Mouse (Mus musculus): ENCODE measurements around the gene Usp34. TPM values are rescaled to one million over a fixed set of nuclear protein-coding genes. Genes with fewer than 3 reads are reported as not detected.
"Not testable (repeated sequence)": the region's sequence is repeated elsewhere in the genome, so short reads cannot be mapped to it uniquely, and the experiment has no call there.

Usp34 gene
- 10 to 100 TPM; 49.6 to 54.3 TPM for total RNA-seq (2021)

DNA sequence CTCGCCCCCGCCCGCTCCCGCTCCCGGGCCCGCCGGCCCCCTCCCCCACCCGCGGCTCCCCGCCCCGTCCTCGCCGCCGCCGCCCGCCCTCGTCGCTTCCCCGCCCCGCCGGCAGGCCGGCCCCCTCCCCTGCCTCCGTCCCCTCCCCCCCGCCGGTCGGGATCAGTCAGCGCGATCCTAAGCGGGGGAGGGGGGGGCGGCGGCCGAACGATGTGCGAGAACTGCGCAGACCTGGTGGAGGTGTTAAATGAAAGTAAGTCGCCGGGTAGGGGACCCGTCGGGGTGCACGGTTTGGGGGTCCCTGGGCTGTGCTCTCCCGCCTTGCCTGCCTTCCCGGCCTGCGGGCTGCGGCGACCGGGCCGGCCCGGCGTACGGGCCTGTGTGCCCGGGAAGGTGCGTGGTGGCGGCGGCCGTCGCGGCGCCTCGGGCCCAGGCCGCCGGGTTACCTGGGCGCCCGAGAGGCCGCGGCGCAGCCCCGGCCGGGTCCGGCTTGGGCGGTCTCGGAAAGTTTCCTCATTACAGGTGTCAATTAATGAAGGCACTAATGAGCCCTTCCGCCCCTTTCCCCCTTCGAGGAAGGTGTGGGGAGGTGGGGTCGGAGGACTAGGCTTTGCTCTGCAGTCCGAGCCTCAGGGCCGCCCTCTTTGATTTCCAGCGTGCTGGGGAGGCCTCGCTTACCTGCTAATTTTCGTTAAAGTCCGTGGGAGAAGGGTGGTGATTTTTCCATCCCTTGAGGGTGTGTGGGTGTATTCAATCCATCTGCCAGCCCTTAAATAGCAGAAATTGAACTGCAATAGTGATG lies at the start of gene Usp34:
Usp34 (plus strand) TSS at position 132 of the 802 bp plus-strand sequence.
- DNase-seq, result peak; percentile 73 to 75
- intact Hi-C loops (cut with DNase I), result no loop called here

GRCm38 (mm10) chr11:23259073-23259472 lies 47.6 kb upstream of the Usp34 start:
- intact Hi-C loops (cut with DNase I), result loop anchor here (5.0 kb wide), 5 partner anchors 47 to 627 kb away; partner anchors contain the start of gene Fam161a
- DNase-seq, result no peak

GRCm38 (mm10) chr11:23259481-23259880 lies 47.2 kb upstream of the Usp34 start:
- intact Hi-C loops (cut with DNase I), result loop anchor here (5.0 kb wide), 5 partner anchors 47 to 627 kb away; partner anchors contain the start of gene Fam161a
- DNase-seq, result no peak

DNA sequence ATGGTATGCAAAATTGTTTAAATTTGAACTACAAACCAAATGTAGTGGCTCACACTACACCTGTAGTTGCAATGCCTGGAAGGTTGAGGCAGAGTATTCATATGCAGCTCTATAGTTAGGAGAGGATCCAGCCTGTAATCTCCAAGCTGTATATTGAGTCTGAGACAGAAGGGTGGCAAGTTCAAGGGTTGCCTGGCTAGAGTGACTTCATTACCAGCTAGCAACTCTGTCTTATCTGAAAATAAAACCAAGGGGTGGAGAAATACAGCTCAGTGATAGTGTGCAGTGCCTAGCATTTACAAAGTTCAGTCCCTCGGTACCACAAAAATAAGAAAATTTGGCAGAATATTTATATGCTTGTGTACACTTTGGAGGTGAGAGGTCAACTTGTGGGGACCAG lies 46.5 kb upstream of the Usp34 start:
- intact Hi-C loops (cut with DNase I), result loop anchor here (5.0 kb wide), 1 partner anchor 37 kb away; no protein-coding TSS in a partner anchor

DNA sequence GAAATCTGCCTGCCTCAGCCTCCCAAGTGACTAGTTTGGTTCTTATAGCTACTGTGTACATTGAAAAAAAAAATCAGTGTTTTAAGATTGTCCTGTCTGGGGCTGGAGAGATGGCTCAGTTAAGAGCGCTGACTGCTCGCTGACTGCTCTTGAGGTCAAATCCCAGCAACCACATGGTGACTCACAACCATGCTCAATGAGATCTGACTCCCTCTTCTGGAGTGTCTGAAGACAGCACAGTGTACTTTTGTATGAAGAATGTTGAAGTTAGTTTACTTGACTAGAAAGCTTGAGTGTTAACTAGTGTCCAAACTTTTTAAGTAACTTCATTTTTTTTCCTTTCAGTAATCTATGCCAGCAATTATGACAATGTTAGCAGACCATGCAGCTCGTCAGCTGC lies 45.2 kb upstream of the Usp34 start:
- intact Hi-C loops (cut with DNase I), result loop anchor here (5.0 kb wide), 1 partner anchor 36 kb away; no protein-coding TSS in a partner anchor
- DNase-seq, result no peak

More for the DNA sequence above, 46.5 kb upstream of the Usp34 start:
- no peak for DNase-seq

DNA sequence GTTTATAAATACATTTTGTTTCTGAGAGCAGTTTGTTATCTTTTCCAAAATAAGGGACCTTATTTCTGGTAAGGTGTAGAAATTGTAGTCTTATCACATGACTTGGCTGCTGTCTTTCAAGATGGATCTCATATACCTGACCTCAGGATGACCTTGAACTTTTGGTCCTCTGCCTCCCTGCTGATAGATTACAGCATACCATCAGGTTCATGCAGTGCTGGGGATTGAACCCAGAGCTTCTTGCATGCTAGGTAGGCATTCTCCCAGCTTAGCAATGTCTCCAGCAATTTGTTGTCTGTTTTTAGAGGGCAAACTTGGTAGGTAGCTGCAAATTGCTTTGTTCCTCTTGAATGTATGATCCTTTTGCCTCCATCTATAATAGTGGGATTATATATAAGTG lies 41.7 kb upstream of the Usp34 start:
- intact Hi-C loops (cut with DNase I), result loop anchor here (5.0 kb wide), 1 partner anchor 32 kb away; no protein-coding TSS in a partner anchor

GRCm38 (mm10) chr11:23271770-23272724 lies 34.6 kb upstream of the Usp34 start:
- peak; percentile 49 to 73 for DNase-seq
- intact Hi-C loops (cut with DNase I), result loop anchor here (1.0 to 5.0 kb wide), 4 partner anchors 123 to 640 kb away; partner anchors contain the start of gene Fam161a

More for the DNA sequence above, 41.7 kb upstream of the Usp34 start:
- no peak for DNase-seq

DNA sequence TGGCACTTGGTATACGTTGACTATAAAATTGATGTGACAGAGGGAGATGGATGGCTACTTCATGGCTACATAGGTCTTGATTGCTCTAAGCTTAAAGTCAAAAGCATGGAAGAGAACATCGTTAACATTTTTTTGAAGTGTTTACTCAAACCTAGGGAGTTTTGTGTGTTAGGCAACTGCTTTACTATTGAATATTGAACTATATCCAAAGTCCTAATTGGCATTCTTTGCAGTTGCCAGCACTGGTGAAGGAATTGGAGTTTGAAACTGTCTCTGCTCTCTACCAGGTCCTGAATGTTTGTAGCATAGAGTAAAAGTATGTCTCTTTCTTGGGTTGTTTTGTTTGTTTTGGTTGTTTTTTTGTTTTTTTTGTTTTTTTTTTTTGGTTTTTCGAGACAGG lies 30.9 kb upstream of the Usp34 start:
- no peak for DNase-seq
- intact Hi-C loops (cut with DNase I), result no loop called here

DNA sequence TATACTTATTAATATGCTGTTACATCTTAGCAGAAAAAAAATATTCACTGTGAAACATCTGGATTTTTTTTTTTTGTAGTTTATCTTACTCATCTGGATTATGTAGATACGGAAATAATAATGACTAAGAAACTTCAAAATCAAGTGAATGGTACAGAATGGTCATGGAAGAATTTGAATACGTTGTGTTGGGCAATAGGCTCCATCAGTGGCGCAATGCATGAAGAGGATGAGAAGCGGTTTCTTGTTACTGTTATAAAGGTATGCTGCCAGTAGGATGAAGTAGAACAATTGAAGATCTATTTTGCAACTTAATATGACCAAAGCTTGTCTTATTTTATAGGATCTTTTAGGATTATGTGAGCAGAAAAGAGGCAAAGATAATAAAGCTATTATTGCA lies 22.2 kb upstream of the Usp34 start:
- intact Hi-C loops (cut with DNase I), result no loop called here

GRCm38 (mm10) chr11:23288866-23289265 lies 17.8 kb upstream of the Usp34 start:
- intact Hi-C loops (cut with DNase I); DNase-seq: not testable (repeated sequence)

More for the DNA sequence above, 22.2 kb upstream of the Usp34 start:
- DNase-seq, result no peak

- DNase-seq, result no peak
- intact Hi-C loops (cut with DNase I), result loop anchor here (5.0 kb wide), 1 partner anchor 35 kb away; no protein-coding TSS in a partner anchor
Measured at GRCm38 (mm10) chr11:23297379-23297778, 9.3 kb upstream of the Usp34 start.

DNA sequence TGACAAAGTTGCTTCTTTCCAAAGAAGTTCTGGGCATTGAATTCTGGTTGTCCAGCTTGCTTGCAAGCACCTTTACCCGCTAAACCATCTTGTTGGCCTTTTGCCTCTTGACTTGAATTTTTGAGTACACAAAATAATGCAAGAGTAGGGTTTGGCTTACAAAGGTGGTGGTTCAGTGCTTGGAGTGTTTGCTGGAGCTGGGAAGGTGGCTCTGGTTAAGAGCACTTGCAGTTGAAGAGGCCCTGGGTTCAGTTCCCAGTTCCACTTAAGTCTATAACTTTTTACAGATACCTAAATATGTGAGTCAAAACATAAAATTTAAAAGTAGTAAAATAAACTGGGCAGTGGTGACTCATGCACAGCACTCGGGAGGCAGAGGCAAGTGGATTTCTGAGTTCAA lies 8.4 kb upstream of the Usp34 start:
- intact Hi-C loops (cut with DNase I), result loop anchor here (5.0 kb wide), 1 partner anchor 36 kb away; no protein-coding TSS in a partner anchor
- no peak for DNase-seq

DNA sequence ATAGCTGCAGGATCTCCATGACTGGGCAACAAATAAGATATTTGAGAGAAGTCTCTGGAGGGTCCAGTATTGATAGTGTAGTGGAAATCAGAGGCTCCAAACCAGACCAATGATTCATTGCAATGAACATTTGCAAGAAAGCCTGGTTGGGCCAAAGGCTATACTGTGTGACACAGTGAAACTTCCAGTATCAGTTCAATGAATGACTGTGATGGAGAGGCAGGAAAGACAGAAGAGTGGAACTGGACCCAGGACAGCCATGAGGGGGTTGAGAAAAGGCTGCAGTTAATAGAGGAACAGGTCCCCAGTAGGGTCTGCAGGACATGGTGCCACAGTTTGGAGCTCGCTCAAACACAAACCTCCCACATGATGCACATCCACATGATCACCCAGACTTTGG lies 6.8 kb upstream of the Usp34 start:
- intact Hi-C loops (cut with DNase I), result loop anchor here (5.0 kb wide), 1 partner anchor 38 kb away; no protein-coding TSS in a partner anchor
- DNase-seq, result no peak

GRCm38 (mm10) chr11:23303126-23303525 lies 3.6 kb upstream of the Usp34 start:
- no peak for DNase-seq
- intact Hi-C loops (cut with DNase I), result no loop called here

DNA sequence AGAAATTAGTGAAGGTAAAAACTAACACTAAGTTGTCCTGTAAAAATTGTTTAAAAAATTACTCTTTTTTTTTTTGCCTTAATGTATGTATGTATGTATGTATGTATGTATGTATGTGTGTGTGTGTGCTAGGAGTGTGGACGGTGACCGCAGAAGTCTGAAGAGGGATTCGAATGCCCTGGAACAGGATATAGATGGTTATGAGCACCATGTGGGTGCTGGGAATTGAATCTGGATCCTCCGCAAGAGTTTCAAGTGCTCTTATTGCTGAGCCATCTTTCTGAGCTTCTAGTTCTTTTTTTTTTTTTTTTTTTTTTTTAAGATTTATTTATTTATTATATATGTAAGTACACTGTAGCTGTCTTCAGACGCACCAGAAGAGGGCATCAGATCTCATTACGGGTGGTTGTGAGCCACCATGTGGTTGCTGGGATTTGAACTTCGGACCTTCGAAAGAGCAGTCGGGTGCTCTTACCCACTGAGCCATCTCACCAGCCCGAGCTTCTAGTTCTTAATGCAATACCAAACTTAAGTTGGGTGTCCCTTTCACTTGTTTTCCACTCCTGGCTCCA lies 1.5 kb upstream of the Usp34 start:
- DNase-seq; intact Hi-C loops (cut with DNase I): not testable (repeated sequence)

DNA sequence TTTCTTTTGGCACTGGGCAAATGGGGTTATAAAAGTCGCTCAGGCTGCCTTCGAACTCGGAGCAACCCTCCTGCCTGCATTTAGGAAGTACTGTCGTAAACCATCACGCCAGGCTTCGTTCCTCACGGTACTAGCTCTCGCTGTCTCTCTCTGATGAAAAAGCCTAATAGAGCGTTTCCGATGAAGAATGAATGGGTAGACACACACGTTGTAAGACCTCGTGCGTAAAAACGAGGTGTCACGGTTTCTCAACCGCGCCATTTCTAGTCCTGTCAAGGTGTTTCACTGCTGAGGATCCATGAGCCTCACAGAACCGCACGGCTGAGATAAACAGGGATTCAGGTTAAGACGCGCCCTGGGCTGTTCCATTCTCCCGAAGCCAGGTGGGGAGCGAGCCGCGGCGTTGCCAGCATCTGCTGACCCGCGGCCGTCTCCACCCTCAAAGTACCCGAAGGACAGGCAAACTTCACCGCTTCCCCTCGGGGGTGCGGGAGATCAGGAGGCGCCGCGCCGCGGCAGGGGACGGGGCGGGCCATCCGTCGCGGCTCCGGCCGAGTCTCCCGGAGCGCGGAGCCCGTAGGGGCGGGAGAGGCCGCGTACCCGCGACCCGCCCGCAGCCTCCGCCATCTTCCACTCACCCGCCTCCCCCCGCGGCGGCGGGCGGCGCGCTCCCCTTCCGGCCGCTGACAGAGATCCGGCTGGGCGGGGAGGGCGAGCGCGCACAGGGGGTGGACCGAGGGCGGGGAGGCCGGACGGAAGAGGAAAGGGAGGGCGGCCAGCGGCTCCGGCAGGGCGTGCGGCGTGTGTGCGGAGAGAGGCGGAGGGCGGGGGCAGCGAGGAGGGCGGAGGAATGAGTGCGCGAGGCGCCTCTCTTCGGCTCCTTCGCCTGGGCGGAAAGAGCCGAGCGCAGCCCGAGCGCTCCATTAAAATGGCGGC lies 754 bp upstream of the Usp34 start:
- peak; percentile 97 for DNase-seq
- intact Hi-C loops (cut with DNase I), result no loop called here

GRCm38 (mm10) chr11:23307566-23307920 lies 848 bp downstream of the Usp34 start:
- no peak for DNase-seq
- intact Hi-C loops (cut with DNase I), result no loop called here

GRCm38 (mm10) chr11:23313496-23313895 lies 6.8 kb downstream of the Usp34 start:
- intact Hi-C loops (cut with DNase I), result no loop called here
- DNase-seq, result no peak

GRCm38 (mm10) chr11:23329413-23329812 lies 22.7 kb downstream of the Usp34 start:
- DNase-seq, result no peak
- intact Hi-C loops (cut with DNase I), result no loop called here
